Mouse (Mus musculus) midbrain, embryonic 15.5 days (tissue): ENCODE measurements around the gene Mtrf1l. TPM values are rescaled to one million over a fixed set of nuclear protein-coding genes. Genes with fewer than 3 reads are reported as not detected.
A peak's percentile ranks its signal among the peaks of the same experiment; 100 is the strongest.

Experiments
- ATAC-seq: fragments of 200-750 bp; cut with Nextera tagmentation; replicated peaks from 2 replicates; pipeline ENCODE4 v1.8.0; 2017; ENCODE audit warnings: moderate TSS enrichment
- H3K27ac ChIP-seq: fragments of 300-500 bp; sonication (generic); 2 replicates; pipeline ENCODE4 v1.5.1; 2015; ENCODE audit warnings: mild to moderate bottlenecking, inconsistent platforms
- H3K27me3 ChIP-seq: fragments of 300-500 bp; sonication (generic); replicated peaks from 2 replicates; pipeline ENCODE4 v1.6.1; 2015; ENCODE audit warnings: inconsistent platforms
- H3K36me3 ChIP-seq: fragments of 300-500 bp; sonication (generic); replicated peaks from 2 replicates; pipeline ENCODE4 v1.6.1; 2015; ENCODE audit warnings: inconsistent platforms
- H3K4me1 ChIP-seq: fragments of 300-500 bp; sonication (generic); 2 replicates; pipeline ENCODE4 v1.6.1; 2015; ENCODE audit warnings: inconsistent platforms
- H3K4me2 ChIP-seq: fragments of 300-500 bp; sonication (generic); 2 replicates; pipeline ENCODE4 v1.6.1; 2015; ENCODE audit warnings: inconsistent platforms, mild to moderate bottlenecking, moderate library complexity
- H3K4me3 ChIP-seq: fragments of 300-500 bp; sonication (generic); 2 replicates; pipeline ENCODE4 v1.5.1; 2015; ENCODE audit warnings: mild to moderate bottlenecking, inconsistent platforms
- H3K9ac ChIP-seq: fragments of 300-500 bp; sonication (generic); 2 replicates; pipeline ENCODE4 v1.6.1; 2015; ENCODE audit warnings: mild to moderate bottlenecking, inconsistent platforms
- H3K9me3 ChIP-seq: fragments of 300-500 bp; sonication (generic); 2 replicates; pipeline ENCODE4 v1.6.1; 2016; ENCODE audit warnings: inconsistent platforms
- WGBS: fragments of 180-500 bp; shearing (Covaris S2); methylation state at CpG from one replicate; pipeline ENCODE4 v1.1.7; 2015; ENCODE audit warnings: mixed read lengths; 5-methylcytosine and 5-hydroxymethylcytosine counted together
- polyA plus RNA-seq: library from polyadenylated mRNA; unstranded; fragments of >200 nt; fragmentation: Nextera tagmentation; extraction: Ambion mirVana; gene quantifications from 2 replicates; pipeline ENCODE4 v1.2.1, GENCODE M21; 2015

The Mtrf1l gene
- polyA plus RNA-seq, 1 experiment from 2014 or later = 10.6 TPM

- peak overlapping the region; percentile 99 for H3K4me3 ChIP-seq
- H3K36me3 ChIP-seq = no peaks in the 10 kb centered on the region
- H3K4me1 ChIP-seq = peaks cover 28% of the 10 kb centered on the region
- H3K27me3 ChIP-seq = no peaks in the 10 kb centered on the region
- H3K4me2 ChIP-seq = peak overlapping the region; percentile 75
- no peaks in the 10 kb centered on the region for H3K9me3 ChIP-seq
- peak; percentile 15 for ATAC-seq
- H3K27ac ChIP-seq = peak overlapping the region; percentile 87
- 0% methylated on average over 3 of the region's 3 CpGs for WGBS
- H3K9ac ChIP-seq = no peak overlapping the region
These were observed 1.1 kb upstream of the Mtrf1l start for GRCm38 (mm10) chr10:5824779-5825178.

GRCm38 (mm10) chr10:5823291-5823739 is 395 bp downstream of the Mtrf1l start:
- H3K9ac ChIP-seq = peak overlapping the region; percentile 85
- peak overlapping the region; percentile 75 for H3K4me2 ChIP-seq
- H3K4me1 ChIP-seq = peaks cover 28% of the 10 kb centered on the region
- ATAC-seq = no peak
- 0 out of 2 replicates have a peak, but pooled peaks cover 5% of the 10 kb centered on the region for H3K36me3 ChIP-seq
- no peaks in the 10 kb centered on the region for H3K9me3 ChIP-seq
- peak overlapping the region; percentile 87 for H3K27ac ChIP-seq
- no peaks in the 10 kb centered on the region for H3K27me3 ChIP-seq
- under 1% methylated on average over 37 of the region's 37 CpGs for WGBS
- H3K4me3 ChIP-seq = peak overlapping the region; percentile 99

GRCm38 (mm10) chr10:5818772-5819171 is 4.9 kb downstream of the Mtrf1l start:
- H3K36me3 ChIP-seq = peaks cover 26% of the 10 kb centered on the region
- ATAC-seq = no peak
- no peak overlapping the region for H3K4me2 ChIP-seq
- H3K9me3 ChIP-seq = no peaks in the 10 kb centered on the region
- H3K27ac ChIP-seq = no peak overlapping the region
- no peak overlapping the region for H3K4me3 ChIP-seq
- H3K27me3 ChIP-seq = no peaks in the 10 kb centered on the region
- peaks cover 17% of the 10 kb centered on the region for H3K4me1 ChIP-seq
- no peak overlapping the region for H3K9ac ChIP-seq
- 89% methylated on average over 3 of the region's 3 CpGs for WGBS

- H3K36me3 ChIP-seq = peaks cover 44% of the 10 kb centered on the region
- WGBS = 99% methylated on average over 2 of the region's 2 CpGs
These were observed 7.7 kb downstream of the Mtrf1l start for GRCm38 (mm10) chr10:5815968-5816367.

GRCm38 (mm10) chr10:5813724-5814123 is 10.0 kb downstream of the Mtrf1l start:
- Histone ChIP-seq H3K4me1 (no peaks in the 10 kb centered on the region), H3K27me3 (no peaks in the 10 kb centered on the region), H3K9ac (no peak overlapping the region), H3K36me3 (peaks cover 43% of the 10 kb centered on the region), H3K27ac (no peak overlapping the region), H3K4me2 (no peak overlapping the region), H3K4me3 (no peak overlapping the region), H3K9me3 (no peaks in the 10 kb centered on the region)
- no peak for ATAC-seq
- 94% methylated on average over 11 of the region's 11 CpGs for WGBS

More at GRCm38 (mm10) chr10:5815968-5816367, 7.7 kb downstream of the Mtrf1l start:
- Histone ChIP-seq H3K9ac (no peak overlapping the region), H3K4me3 (no peak overlapping the region), H3K27me3 (no peaks in the 10 kb centered on the region), H3K4me2 (no peak overlapping the region), H3K4me1 (no peaks in the 10 kb centered on the region), H3K9me3 (no peaks in the 10 kb centered on the region), H3K27ac (no peak overlapping the region)
- no peak for ATAC-seq

GRCm38 (mm10) chr10:5807683-5808082 is 16.0 kb downstream of the Mtrf1l start:
- peaks cover 26% of the 10 kb centered on the region for H3K4me1 ChIP-seq
- no peaks in the 10 kb centered on the region for H3K9me3 ChIP-seq
- no peak overlapping the region for H3K4me3 ChIP-seq
- no peak overlapping the region for H3K9ac ChIP-seq
- H3K27ac ChIP-seq = no peak overlapping the region
- no peaks in the 10 kb centered on the region for H3K27me3 ChIP-seq
- ATAC-seq = no peak
- 82% methylated on average over 2 of the region's 2 CpGs for whole genome bisulfite sequencing
- H3K36me3 ChIP-seq = peaks cover 9% of the 10 kb centered on the region; the same call in 1 of the 2 replicates
- H3K4me2 ChIP-seq = no peak overlapping the region

GRCm38 (mm10) chr10:5806996-5807395 is 16.7 kb downstream of the Mtrf1l start:
- Histone ChIP-seq H3K4me2 (no peak overlapping the region; the same call in 1 of the 2 replicates), H3K27ac (no peak overlapping the region), H3K27me3 (no peaks in the 10 kb centered on the region), H3K4me1 (peaks cover 29% of the 10 kb centered on the region), H3K9ac (no peak overlapping the region), H3K4me3 (no peak overlapping the region), H3K36me3 (peaks cover 2% of the 10 kb centered on the region; the same call in 1 of the 2 replicates), H3K9me3 (no peaks in the 10 kb centered on the region)
- no peak for ATAC-seq
- 69% methylated on average over 4 of the region's 4 CpGs for WGBS

GRCm38 (mm10) chr10:5806416-5806815 is 17.3 kb downstream of the Mtrf1l start:
- Histone ChIP-seq H3K4me2 (peak overlapping the region; percentile 98), H3K27me3 (no peaks in the 10 kb centered on the region), H3K9ac (peak overlapping the region; percentile 36), H3K4me1 (peaks cover 29% of the 10 kb centered on the region), H3K36me3 (no peaks in the 10 kb centered on the region), H3K9me3 (no peaks in the 10 kb centered on the region), H3K4me3 (peak overlapping the region; percentile 66), H3K27ac (peak overlapping the region; percentile 87)
- peak; percentile 0; the same call in 1 of the 2 replicates for ATAC-seq
- WGBS = 16% methylated on average over 8 of the region's 8 CpGs

GRCm38 (mm10) chr10:5805731-5806307 is 17.9 kb downstream of the Mtrf1l start:
- ATAC-seq = peak; percentile 96
- Histone ChIP-seq H3K27ac (peak overlapping the region; percentile 87), H3K9ac (peak overlapping the region; percentile 36), H3K4me2 (peak overlapping the region; percentile 98), H3K4me1 (peaks cover 29% of the 10 kb centered on the region), H3K36me3 (no peaks in the 10 kb centered on the region), H3K9me3 (no peaks in the 10 kb centered on the region), H3K27me3 (no peaks in the 10 kb centered on the region), H3K4me3 (peak overlapping the region; percentile 66)
- WGBS = under 1% methylated on average over 43 of the region's 43 CpGs

- Histone ChIP-seq H3K4me2 (peak within 1 kb of the TSS; percentile 98), H3K4me1 (peaks cover 29% of the 10 kb centered on the region), H3K4me3 (peak within 1 kb of the TSS; percentile 66), H3K9me3 (no peaks in the 10 kb centered on the region), H3K9ac (peak within 1 kb of the TSS; percentile 36), H3K27ac (peak within 1 kb of the TSS; percentile 87), H3K36me3 (no peaks in the 10 kb centered on the region), H3K27me3 (no peaks in the 10 kb centered on the region)
- WGBS = under 1% methylated on average over 42 of the region's 42 CpGs
- ATAC-seq = peak; percentile 98
These were observed 18.4 kb downstream of the Mtrf1l start, which contains the start of gene Fbxo5 for GRCm38 (mm10) chr10:5805243-5805730. Fbxo5 (minus strand) TSS chr10:5805600.

- H3K27me3 ChIP-seq = no peaks in the 10 kb centered on the region
- no peaks in the 10 kb centered on the region; the same call in 1 of the 2 replicates for H3K36me3 ChIP-seq
- peak overlapping the region; percentile 66 for H3K4me3 ChIP-seq
- ATAC-seq = peak; percentile 46
- no peak overlapping the region for H3K27ac ChIP-seq
- peak overlapping the region; percentile 23; the same call in 1 of the 2 replicates for H3K9ac ChIP-seq
- H3K9me3 ChIP-seq = no peaks in the 10 kb centered on the region
- H3K4me2 ChIP-seq = peak overlapping the region; percentile 98
- peaks cover 29% of the 10 kb centered on the region for H3K4me1 ChIP-seq
- under 1% methylated on average over 24 of the region's 24 CpGs for WGBS
These were observed 19.0 kb downstream of the Mtrf1l start for GRCm38 (mm10) chr10:5804691-5805156.

GRCm38 (mm10) chr10:5803739-5804138 is 20.0 kb downstream of the Mtrf1l start:
- no peak overlapping the region for H3K27ac ChIP-seq
- H3K36me3 ChIP-seq = no peaks in the 10 kb centered on the region; the same call in 1 of the 2 replicates
- no peaks in the 10 kb centered on the region for H3K27me3 ChIP-seq
- H3K4me1 ChIP-seq = peaks cover 29% of the 10 kb centered on the region
- no peak overlapping the region for H3K9ac ChIP-seq
- peak overlapping the region; percentile 7 for H3K4me3 ChIP-seq
- WGBS = 5% methylated on average over 1 of the region's 1 CpGs
- no peaks in the 10 kb centered on the region for H3K9me3 ChIP-seq
- ATAC-seq = no peak
- H3K4me2 ChIP-seq = peak overlapping the region; percentile 32
